7 mouse cellular contexts compared by ENCODE assay signal in the genomic region with DNA sequence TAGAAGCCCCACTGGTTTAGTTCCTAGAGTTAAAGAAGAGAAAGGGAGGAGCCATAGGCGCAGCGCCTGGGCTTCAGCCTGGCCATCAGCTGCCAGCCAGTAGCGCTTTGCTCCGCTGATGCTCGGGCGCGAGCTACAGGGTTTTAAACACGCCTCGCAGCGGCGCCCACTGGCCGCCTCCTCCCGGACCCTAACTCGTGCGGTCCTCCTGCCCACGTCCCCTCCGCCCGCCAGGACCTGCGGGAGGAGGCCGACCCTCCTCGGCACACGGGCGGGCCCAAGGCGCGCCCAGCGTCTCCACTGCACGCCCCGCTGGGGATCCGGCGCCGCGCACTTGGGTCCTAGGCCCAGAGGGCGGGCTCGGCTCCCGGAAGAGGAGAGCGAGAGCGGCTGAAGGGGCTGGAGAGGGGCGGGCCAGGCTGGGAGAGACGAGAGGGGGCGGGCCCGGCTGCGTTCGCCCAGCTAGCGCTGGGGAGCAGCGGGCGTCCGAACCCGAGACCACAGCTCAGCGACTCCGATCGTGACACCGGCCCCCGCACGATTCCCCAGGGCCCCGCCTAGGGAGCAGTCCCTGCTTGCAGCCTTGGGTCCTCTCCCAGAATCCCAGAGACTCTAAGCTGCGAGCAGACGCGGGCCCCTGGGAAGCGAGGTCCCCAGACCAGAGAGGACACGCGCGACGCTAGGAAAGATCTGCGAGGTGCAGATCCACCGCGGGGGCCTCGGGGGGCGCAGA. TPM values are rescaled to one million over a fixed set of nuclear protein-coding genes. Genes with fewer than 3 reads are reported as not detected.
DNase-seq lines count a peak whose midpoint lies in the region; ATAC-seq lines count a peak whose summit lies in the region.

A gene (plus strand): TSS at position 422 of the 733 bp plus-strand sequence.

- peak within 1 kb of the TSS; percentile 96 for H3K27ac ChIP-seq in limb, embryonic 10.5 days
- peak within 1 kb of the TSS; percentile 68 for H3K27ac ChIP-seq in midbrain, embryonic 11.5 days (ENCODE audit: low read depth, low read length)

- H3K9me3 ChIP-seq in limb, embryonic 10.5 days (replicated peaks) = no peaks in the 10 kb centered on the region
- no peaks in the 10 kb centered on the region for H3K9me3 ChIP-seq in midbrain, embryonic 11.5 days (ENCODE audit: control insufficient read depth, low read length)

- peaks cover 9% of the 10 kb centered on the region for H3K4me1 ChIP-seq in limb, embryonic 10.5 days
- peaks cover 9% of the 10 kb centered on the region; the same call in 1 of the 2 replicates for H3K4me1 ChIP-seq in midbrain, embryonic 11.5 days (ENCODE audit: control insufficient read depth, insufficient read depth, low read length)

- under 1% methylated on average over 68 of the region's 68 CpGs for WGBS in limb, embryonic 10.5 days
- under 1% methylated on average over 66 of the region's 68 CpGs for WGBS in midbrain, embryonic 11.5 days

- H3K27me3 ChIP-seq in limb, embryonic 10.5 days (ENCODE audit: low read depth, poor library complexity, severe bottlenecking) = peaks cover 4% of the 10 kb centered on the region; the same call in 1 of the 2 replicates
- no peaks in the 10 kb centered on the region for H3K27me3 ChIP-seq in midbrain, embryonic 11.5 days (ENCODE audit: control insufficient read depth, insufficient read depth, low read length)

- peak within 1 kb of the TSS; percentile 73 for H3K4me3 ChIP-seq in limb, embryonic 10.5 days
- peak within 1 kb of the TSS; percentile 65 for H3K4me3 ChIP-seq in midbrain, embryonic 11.5 days (ENCODE audit: low read depth, low read length)

- peak within 1 kb of the TSS; percentile 88 for H3K4me2 ChIP-seq in midbrain, embryonic 11.5 days

- H3K9ac ChIP-seq in midbrain, embryonic 11.5 days (ENCODE audit: low read length) = peak within 1 kb of the TSS; percentile 72

- peak; percentile 76 for DNase-seq in T-cell, adult 2 months (ENCODE audit: low spot score)
- DNase-seq in cerebellum, postnatal 36 days = peak; percentile 9 to 14
- peak; percentile 69 for DNase-seq in gastrocnemius, postnatal 25 days
- peak; percentile 88 for DNase-seq in induced T-regulatory cell, adult 2 months (ENCODE audit: low read depth)
- DNase-seq in limb, embryonic 10.5 days (ENCODE audit: low spot score) = peak; percentile 89
- DNase-seq in midbrain, embryonic 11.5 days (ENCODE audit: low spot score, missing footprints) = peak; percentile 97
- peak; percentile 25 for DNase-seq in skeletal muscle tissue, adult 2 months (ENCODE audit: low read depth, low spot score)

- ATAC-seq in midbrain, embryonic 11.5 days (ENCODE audit: low FRiP score) = peak; percentile 95

- no peaks in the 10 kb centered on the region for H3K36me3 ChIP-seq in limb, embryonic 10.5 days
- no peaks in the 10 kb centered on the region for H3K36me3 ChIP-seq in midbrain, embryonic 11.5 days (ENCODE audit: control insufficient read depth, insufficient read depth, low read length)

RNA-seq across cellular contexts. Expression of the gene that starts here (rescaled TPM):
- 1 to 10 TPM; 1.2 to 1.6 TPM for total RNA-seq in gastrocnemius, postnatal 25 days (2021)
- 15.1 and 19.1 TPM in 2 replicates for polyA plus RNA-seq in limb, embryonic 10.5 days (2016; fragmentation: Nextera tagmentation; extraction: Ambion mirVana)
- polyA plus RNA-seq in midbrain, embryonic 11.5 days (2014; fragmentation: Nextera tagmentation; extraction: Ambion mirVana) = 9.9 and 10.7 TPM in 2 replicates

Comparison
In these comparisons a context has a peak if more than half of its experiments do, and no peak if none do; other contexts are left out.
1. Peak in every context shown above with its lines: DNase-seq, ATAC-seq, H3K4me3 ChIP-seq and H3K27ac ChIP-seq.
2. DNase-seq: peak in every context shown above with its lines; median percentile 97 in midbrain, embryonic 11.5 days; 89 in limb, embryonic 10.5 days; 88 in induced T-regulatory cell, adult 2 months; 76 in T-cell, adult 2 months; 69 in gastrocnemius, postnatal 25 days; 25 in skeletal muscle tissue, adult 2 months; 12 in cerebellum, postnatal 36 days.